9 mouse cellular contexts compared by ENCODE assay signal in the genomic region with DNA sequence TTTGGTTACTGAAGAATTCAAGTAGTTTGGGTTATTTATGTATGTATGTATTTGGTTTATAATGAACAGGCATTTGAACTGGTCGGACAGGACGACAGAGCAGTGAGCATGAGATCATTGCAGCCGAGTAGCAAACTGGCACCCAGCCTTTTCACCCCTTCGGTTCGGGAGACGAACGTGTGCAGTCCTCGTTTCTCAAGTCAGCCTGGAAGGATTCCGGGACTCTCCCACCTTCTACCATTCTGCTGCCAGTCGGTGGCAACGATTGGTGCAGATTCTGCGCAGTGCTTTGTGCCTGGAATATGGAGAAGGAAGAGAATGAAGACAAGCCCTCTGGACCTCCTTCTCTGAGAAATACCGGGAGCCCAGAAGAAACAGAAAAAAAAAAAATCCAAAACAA. TPM values are rescaled to one million over a fixed set of nuclear protein-coding genes. Genes with fewer than 3 reads are reported as not detected.
A peak's percentile ranks its signal among the peaks of the same experiment; 100 is the strongest.
DNase-seq lines count a peak whose midpoint lies in the region; ATAC-seq lines count a peak whose summit lies in the region.
"Had no signal": no experiment of that assay in that cellular context is flagged by ENCODE, and none has a peak within 500 bp of the region (broad histone marks: within the 10 kb centered on the region; RNA-seq: fewer than 3 reads in every experiment).

No protein-coding gene starts in this region.

- H3K4me1 ChIP-seq in lung, embryonic 15.5 days, result 0 out of 2 replicates have a peak, but pooled peaks cover 10% of the 10 kb centered on the region

- H3K27ac ChIP-seq in lung, embryonic 15.5 days, result no peak overlapping the region

- no peak for ATAC-seq in lung, embryonic 15.5 days (ENCODE audit: borderline replicate concordance, extremely low read depth, low FRiP score, low TSS enrichment)
- ATAC-seq in activated CD4-positive, CD25-positive, alpha-beta regulatory T cell, adult 4 months, result no peak
- no peak for ATAC-seq in erythroid progenitor cell, adult 5-6 weeks (replicated peaks; ENCODE audit: low FRiP score, poor library complexity, severe bottlenecking)

- peak; percentile 48 to 70 for DNase-seq in adrenal gland, postnatal 36 days
- peak; percentile 96 for DNase-seq in cerebellum, postnatal 10 days
- DNase-seq in gastrocnemius, postnatal 25 days, result peak; percentile 67
- DNase-seq in kidney, postnatal 14 days, result peak; percentile 45
- peak; percentile 82 for DNase-seq in right cerebral cortex, postnatal 25 days

- 0 out of 2 replicates have a peak overlapping the region, but pooled peaks have one; percentile 1 for H3K9ac ChIP-seq in lung, embryonic 15.5 days

- peak overlapping the region; percentile 27 for H3K4me3 ChIP-seq in lung, embryonic 15.5 days

- no peaks in the 10 kb centered on the region for H3K9me3 ChIP-seq in lung, embryonic 15.5 days

- H3K36me3 ChIP-seq in lung, embryonic 15.5 days, result no peaks in the 10 kb centered on the region

- no peaks in the 10 kb centered on the region for H3K27me3 ChIP-seq in lung, embryonic 15.5 days

- WGBS in lung, embryonic 15.5 days, result 49% methylated on average over 13 of the region's 13 CpGs

- H3K4me2 ChIP-seq in lung, embryonic 15.5 days, result peak overlapping the region; percentile 51

RNA-seq across cellular contexts. Expression of a gene that starts 7.3 kb away (rescaled TPM):
- total RNA-seq in adrenal gland, postnatal 36 days (2021), result not detected
- not detected for total RNA-seq in gastrocnemius, postnatal 25 days (2021)
- polyA plus RNA-seq in lung, embryonic 15.5 days (2015; fragmentation: Nextera tagmentation; extraction: Ambion mirVana), result not detected in 2 replicates
- polyA plus RNA-seq in activated CD4-positive, CD25-positive, alpha-beta regulatory T cell, adult 4 months (2017; shearing (Covaris generic)), result not detected
- not detected in 2 replicates for total RNA-seq in erythroid progenitor cell, adult 5-6 weeks (2015; ENCODE audit: low replicate concordance)
- not detected in 2 replicates for total RNA-seq in erythroid progenitor cell, adult 5-6 weeks (2017; ENCODE audit: low replicate concordance)
- polyA plus RNA-seq: liver, embryonic 16.5 days had no signal

Comparison
In these comparisons a context has a peak if more than half of its experiments do, and no peak if none do; other contexts are left out.
1. DNase-seq: peak in every context shown above with its lines; median percentile 96 in cerebellum, postnatal 10 days; 82 in right cerebral cortex, postnatal 25 days; 67 in gastrocnemius, postnatal 25 days; 59 in adrenal gland, postnatal 36 days; 45 in kidney, postnatal 14 days.